Mouse (Mus musculus): ENCODE data around the gene Cfap69. TPM values are rescaled to one million over a fixed set of nuclear protein-coding genes. Genes with fewer than 3 reads are reported as not detected.
A peak's percentile ranks its signal among the peaks of the same experiment; 100 is the strongest.

The Cfap69 gene
- total RNA-seq, 2 experiments from 2014 or later, result 0.11 TPM; not detected in 1

DNA sequence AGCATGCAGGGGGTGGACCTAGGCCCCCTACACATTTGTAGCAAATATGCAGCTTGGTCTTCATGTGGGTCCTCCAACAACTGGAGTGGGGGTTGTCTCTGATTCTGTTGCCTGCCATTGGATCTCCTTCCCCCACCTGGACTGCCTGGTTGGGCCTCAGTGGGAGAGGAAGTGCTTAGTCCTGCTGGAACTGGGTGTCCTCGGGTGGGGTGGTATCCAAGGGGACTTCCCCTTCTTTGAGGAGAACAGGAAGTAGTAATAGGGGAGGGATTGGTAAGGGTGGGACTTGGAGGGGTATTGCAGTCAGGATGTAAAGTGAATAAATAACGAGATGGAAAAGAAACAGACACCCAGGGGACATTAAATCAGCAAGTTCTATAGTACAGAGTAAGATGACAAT lies 5.4 kb downstream of the Cfap69 start:
- DNase-seq (ENCODE audit: low spot score), result no peak

DNA sequence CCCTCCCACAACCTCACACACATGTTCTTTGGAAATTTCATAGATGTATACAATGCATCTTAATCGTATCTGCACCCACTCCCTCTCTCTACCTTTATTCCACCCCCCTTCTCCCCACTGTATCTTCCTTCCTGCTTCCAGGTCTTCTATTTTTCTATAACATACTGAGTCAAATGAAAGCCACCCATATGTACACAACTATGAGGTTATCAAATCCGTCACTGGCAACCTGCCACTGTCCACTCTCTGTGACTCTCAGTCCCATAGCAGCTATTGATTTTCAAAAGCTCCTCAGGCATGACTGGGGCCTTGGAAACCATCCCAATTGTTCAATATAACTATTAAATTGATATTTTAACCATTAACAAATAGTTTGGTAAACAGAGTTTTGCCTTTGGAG lies 6.1 kb downstream of the Cfap69 start:
- no peak for DNase-seq (ENCODE audit: low spot score)

DNA sequence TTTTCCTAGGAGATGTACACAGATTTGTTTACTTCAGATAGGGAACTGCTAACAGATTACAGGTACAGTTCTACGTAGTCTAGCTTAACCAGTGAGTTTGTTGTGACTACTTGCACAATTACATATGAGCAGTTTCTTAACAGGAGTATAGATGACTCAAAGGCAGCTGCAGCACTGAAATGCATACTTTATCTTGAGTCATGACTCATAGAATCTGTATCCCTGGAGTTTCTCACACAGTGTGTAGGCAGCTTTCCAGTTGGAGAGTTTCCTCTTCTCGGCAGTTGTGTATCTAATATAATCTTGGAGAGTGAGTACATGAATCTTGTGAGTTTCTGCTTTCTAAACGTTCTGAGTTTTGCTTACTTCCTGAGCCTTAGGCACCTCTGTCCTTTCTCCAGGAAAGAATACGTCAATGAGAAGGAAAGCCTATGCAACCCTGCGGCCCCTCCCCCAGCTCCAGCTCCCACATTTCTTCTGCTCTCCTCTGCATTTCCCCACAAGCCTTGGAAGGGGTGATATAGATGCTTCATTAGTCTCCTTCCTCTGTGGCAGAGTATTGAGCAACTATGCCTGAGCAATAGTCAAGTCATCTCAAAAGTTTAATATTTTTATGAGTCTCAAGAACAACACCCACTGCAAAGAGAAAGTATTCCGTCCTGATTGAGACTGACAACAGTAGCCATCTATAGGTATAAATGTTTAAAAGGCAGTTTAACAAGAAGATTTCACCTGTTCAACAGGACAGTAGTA lies 15.0 kb downstream of the Cfap69 start:
- no peak for DNase-seq (ENCODE audit: low spot score)

DNA sequence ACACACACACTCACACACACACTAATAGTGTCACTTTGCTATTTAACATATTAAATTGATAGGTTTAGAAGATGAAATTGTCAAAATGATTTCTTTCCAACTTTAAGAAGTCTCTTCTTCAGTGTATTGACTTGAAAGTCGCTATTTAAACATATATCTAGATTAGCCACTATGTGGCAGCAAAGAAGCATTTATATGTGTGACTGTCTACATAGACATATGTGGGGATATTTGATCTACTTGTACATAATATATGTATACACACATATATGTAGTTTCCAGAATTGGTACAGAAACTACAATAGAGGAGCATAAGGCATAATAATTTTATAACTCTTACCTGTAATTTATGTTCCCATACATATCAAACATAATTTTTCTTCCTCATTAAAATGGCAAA lies 17.9 kb downstream of the Cfap69 start:
- no peak for DNase-seq (ENCODE audit: low spot score)

DNA sequence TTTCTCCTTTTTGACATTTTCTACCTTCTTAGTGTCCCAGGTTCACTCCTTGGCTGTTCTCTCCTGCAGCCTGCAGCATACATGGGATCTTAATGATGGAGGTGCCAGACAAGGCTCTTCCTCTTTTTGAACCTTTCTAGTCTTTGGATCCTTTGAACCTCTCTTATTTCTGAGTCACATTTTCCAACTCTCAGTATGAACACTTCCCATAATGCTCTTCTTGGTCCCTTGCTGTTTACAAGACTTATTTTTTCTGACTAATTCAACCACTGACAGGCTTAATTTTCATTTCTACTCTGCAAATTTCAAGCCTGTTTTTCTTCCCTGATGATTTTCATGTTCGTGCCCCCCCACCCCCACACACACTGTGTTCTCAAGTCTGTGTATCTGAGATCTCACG lies 25.5 kb downstream of the Cfap69 start:
- DNase-seq (ENCODE audit: low spot score), result no peak

DNA sequence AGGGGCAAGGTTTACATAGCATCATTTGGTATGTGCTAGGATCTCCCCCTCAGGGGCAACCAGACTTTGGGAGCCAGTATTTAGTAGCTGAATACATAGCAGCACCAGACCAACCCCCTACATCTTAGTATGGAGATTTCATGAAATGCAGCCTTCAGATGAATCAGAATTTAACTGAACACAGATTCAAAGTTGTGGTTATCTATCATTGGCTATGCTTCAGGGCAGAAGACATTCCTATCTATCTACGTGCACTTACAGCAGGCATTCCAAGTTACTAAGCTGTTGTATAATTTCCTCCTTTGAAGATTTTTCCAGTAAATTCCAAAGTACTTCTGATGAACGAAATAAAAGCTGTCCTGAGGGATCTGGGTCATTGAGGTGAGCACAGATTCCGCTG lies 38.5 kb downstream of the Cfap69 start:
- no peak for DNase-seq (ENCODE audit: low spot score)

DNA sequence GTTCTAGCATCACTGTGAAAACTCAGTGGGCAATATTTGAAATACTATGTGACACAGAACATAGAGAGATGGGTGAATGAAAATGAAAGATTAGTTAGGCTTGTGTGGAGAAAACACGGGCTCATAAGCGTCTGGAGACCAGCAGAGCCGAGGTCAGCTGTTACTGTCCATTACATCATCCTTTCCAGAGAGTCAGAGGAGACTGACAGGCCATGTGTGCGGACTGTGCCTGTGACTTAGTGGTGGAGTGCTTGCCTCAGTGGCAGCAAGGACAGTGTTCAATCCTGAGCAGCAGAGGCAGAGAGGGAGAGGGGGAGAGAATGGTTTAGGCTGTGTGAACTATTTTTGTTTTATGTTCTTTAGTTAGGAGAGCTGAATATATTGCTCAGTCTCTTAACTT lies 45.7 kb downstream of the Cfap69 start:
- DNase-seq (ENCODE audit: low spot score), result no peak

DNA sequence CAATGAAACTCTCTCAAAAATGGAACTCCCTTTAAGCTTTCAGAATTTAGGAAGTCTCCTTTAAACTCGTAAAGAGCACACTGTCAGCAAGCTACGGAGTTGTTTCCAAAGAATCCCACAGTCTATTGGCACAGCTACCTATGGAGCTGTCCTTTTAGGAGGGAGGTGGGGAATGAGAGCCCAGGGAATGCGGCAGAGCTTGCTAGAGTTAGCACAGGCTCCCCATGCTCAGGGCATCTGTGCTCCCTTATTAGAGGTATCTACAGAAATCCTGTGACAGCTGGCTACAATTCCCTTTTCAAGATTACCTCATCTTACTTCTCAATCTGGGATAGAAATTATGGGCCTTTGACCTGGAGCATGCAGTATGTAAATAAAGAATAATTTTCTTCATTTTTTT lies 53.5 kb downstream of the Cfap69 start:
- no peak for DNase-seq (ENCODE audit: low spot score)

DNA sequence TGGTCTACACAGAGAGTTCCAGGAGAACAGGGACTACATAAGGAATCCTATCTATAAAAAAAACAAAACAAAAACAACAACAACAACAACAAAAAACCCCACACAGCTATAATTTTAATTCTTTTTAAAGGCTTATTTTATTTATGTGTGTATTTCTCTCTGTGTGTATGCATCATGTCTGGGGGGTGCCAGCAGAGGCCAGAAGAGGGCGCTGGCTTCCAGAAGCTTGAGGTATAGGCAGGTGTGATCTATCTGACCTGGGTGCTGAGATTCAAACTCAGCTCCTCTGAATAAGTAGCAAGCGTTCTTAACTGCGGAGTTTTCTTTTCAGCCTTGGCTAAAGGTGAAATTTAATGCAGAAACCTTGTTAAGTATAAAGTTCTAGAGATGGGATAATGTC lies 76.4 kb downstream of the Cfap69 start:
- no peak for DNase-seq (ENCODE audit: low spot score)

DNA sequence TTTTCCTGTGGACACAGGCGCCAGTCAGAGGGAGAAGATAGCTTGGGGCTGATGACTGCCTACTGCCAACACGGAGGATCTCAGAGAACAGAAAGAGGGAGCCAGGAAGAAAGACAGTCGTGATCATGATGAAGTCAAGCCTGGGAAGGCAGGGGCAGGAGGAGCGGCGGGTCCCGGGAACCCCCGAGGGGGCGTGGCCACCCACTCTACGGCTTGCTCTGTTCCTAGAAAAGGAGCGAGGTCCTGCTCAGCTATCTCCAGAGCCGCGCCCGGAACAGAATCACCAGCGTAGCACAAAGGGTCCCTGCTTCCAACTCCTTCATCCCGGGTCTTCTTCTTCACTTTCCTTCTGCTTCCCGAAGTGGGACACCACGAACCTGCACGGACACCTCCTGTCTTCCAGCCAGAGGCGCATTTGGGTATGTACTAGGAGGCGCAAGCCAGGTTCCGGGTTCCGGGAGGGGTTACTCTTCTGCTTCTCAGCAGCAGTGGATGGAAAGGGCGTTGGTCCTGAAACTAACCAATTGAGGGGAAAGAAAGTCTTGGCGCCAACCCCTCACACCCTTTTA lies 90.2 kb downstream of the Cfap69 start, which contains the start of gene Gm8773:
Gene Gm8773, plus strand, starts transcription at position 51 of the 569 bp plus-strand sequence.
- no peak for DNase-seq (ENCODE audit: low spot score)

DNA sequence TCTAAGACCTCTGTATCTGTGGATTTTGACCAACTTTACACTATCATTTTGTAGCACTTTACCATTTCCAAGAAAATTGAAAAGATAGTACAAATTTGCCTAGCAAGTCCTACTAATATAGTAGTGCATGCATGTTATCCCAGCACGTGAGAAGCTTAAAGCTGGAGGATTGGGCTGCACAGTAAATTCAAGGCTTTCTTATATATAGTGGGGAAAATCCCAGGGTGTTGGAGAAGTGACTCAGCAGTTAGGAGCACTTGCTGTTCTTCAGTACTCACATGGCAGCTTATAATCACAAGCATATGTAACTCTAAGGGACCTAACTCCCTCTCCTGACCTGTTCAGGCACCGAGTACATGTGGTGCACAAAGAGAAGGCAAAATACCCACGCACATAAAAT lies 101.6 kb downstream of the Cfap69 start:
- DNase-seq (ENCODE audit: low spot score), result no peak

DNA sequence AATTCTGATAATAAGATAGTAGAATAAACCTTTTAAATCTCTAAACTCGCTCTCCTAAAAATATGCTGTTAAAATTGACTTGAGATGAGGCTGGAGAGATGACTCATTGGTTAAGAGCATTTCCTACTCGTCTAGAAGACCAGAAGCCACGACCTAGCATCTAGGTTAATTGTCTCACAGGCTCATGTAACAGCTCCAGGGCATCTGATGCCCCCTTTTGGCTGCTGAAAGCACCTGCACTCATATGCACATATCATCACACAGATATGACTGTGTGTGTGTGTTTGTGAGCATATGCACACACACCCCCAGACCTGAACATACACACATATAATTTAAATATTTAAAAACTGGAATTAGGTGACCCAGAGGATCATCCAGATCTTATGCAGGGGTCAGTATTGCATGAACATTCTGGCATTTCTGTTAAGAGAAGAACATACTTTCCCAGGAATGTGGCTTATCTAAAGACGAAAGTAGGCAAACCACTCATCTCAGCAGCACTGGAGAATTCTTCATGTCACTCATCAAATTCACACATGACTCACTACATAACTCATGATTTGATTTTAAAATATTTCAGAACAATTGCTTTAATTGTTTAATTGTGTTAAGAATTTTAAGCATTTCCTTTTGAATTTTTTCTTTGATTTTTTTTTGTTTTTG lies 102.9 kb downstream of the Cfap69 start:
- no peak for DNase-seq (ENCODE audit: low spot score)

DNA sequence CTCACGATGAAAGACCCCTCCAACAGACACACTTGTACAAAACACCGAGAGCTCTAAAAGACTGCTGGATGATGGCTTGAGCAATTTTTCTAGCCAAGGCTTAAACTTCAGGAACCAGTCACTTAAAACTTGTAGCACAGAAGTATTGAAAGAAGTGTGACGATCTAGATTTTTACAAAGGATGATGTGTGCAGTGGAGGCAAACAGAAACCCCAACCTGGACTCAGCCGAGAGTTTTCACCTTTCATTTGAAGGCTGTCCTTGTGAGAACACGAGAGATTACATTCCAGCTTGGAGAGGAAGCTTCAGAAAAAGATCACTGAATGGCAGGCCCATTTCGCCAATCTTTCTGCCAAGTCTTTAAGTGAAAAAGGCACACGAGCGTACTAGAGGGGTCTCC lies 104.2 kb downstream of the Cfap69 start:
- DNase-seq (ENCODE audit: low spot score), result no peak

DNA sequence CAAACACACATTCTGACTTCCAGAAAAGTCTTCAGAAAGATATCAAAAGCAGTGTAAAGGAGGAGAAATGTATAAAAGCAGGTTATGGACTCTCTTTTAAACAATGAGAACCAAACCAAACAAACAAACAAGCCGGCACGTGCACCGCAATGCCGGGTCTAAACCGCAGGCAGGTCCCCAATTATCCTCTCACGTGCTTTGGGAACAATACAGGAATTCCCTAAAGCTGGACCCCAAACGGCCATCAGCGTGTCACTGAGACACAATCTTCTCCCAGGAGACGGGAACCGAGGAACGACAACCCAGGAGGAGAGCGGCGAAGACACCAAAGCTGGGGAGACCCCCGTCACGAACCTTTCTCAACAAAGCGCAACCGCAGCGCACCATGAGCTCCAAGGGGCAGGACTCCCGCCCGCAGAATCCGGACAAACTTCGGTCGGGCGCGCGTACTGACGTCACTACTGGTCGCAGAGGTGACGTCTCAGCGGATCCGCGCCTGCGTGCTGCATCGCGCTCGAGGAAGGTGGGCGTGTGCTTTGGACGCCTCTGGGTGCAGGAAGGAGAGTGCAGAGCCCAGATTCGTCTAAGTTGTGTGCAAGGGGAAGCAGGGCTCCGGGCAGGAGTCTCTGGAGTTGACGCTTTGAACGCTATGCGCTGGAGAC lies 104.8 kb downstream of the Cfap69 start, which contains the start of gene Gtpbp10:
Gene Gtpbp10, minus strand, starts transcription at position 460 of the 662 bp plus-strand sequence.
- DNase-seq (ENCODE audit: low spot score), result peak; percentile 90

DNA sequence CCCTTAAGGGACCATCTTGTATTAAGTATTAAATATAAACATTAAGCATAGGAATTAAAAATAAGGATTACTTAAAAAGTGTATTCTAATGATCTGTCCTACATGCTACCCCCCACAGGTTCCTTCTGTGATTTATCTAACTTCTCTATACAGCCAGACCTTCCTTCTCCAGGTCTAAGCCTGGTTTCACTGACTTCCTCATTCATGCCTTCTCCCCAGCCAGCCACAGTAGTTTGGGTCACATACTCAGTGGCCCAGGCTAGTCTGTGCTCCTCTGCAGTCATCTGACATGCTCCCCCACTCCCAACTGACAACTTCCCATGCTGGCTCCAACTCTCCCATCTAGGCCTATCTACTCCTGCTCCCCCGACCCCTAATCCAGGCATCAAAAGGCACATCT lies 112.9 kb downstream of the Cfap69 start:
- no peak for DNase-seq (ENCODE audit: low spot score)

DNA sequence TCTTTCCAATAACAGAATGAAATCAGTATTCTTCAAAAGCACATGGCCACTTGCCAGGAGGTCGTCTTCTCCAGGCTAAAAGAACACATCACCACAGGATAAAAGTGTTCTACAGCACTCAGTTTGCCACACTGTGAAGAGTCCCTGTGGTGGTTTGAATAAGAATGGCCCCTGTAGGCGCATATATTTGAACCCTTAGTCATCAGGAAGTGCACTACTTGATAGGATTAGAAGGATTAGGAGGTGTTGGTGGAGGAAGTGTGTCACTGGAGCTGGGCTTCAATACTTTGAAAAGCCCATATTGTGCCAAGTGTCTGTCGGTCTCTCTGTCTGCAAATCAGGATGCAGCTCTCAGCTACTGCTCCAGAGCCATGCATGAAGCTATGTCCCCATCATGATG lies 123.7 kb downstream of the Cfap69 start:
- no peak for DNase-seq (ENCODE audit: low spot score)

DNA sequence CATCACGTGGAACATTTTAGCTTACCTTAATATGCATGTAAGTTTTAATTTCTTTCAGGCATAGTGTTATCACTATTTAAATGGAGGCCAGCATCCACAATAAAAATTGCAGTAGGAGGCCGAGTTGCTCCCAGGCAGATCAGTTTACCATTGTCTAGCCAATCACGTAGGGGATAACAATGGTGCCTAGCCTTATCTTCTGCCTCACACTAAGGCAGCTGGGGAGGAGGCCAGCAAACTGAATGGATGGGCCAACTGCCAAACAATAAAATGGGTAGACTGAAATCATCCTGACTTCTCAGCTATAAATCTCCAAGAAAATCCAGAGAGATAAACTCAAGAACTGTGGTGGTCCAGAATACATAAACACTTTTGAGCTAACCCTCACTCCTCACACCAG lies 124.3 kb downstream of the Cfap69 start:
- DNase-seq (ENCODE audit: low spot score), result no peak

DNA sequence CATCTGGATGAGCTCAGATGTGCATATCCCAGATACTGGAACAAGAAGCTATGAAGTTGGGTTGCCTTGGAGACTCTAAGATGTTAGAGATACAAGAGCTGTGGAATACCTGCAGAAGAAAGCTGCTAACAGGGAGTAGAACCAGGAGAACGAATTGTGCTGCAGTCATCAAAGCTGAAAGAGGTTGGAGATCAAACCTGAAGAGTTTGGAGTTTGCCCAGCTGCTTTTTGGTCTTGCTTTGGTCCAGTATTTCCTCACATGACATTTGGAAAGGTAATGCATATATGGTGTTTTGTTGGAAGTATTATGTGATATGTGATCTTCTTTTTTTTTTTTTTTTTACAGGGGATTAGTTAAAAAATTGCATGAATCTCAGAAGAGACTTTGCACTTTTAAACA lies 127.9 kb downstream of the Cfap69 start:
- no peak for DNase-seq (ENCODE audit: low spot score)

DNA sequence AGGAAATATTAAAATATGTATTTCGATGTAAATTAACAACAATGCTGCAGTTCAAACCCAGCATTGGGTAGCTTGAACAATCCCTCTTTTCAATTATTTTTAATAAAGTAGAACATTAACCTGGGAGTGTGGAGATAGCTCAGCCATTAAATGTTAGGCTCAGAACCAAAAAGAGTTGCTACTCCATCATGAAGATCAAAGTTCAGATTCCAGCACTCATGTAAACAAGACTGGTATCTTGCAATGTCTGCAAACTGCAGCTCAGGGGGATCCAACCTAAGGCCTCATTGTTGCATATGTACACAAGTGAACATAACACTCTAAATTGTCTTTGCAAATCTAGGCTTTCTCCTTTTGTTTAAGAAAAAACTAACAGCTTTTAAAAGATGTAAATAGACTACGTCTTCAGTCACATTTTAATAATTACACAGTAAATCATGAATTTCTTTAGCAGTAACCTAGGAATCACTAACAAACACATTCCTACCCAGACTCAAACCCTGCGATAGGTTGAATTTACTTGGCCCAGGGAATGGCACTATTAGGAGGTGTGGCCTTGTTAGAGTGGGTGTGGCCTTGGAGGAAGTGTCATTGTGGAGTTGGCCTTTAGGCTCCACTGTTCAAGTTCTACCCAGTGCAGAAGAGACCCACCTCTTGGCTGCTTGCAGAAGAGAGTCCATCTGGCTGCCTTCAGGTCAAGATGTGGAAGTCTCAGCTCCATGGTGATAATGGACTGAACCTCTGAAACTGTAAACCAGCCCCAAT lies 130.2 kb downstream of the Cfap69 start:
- no peak for DNase-seq (ENCODE audit: low spot score)

All from gastrocnemius, adult 18-20 months (tissue).